In genomic region chr10:98913610-98913960, GRCm38 (mm10) we compare ENCODE assay signal across 8 mouse cellular contexts. TPM values are rescaled to one million over a fixed set of nuclear protein-coding genes. Genes with fewer than 3 reads are reported as not detected.
DNase-seq lines count a peak whose midpoint lies in the region; ATAC-seq and TF ChIP-seq lines count a peak whose summit lies in the region.

No protein-coding gene starts in this region.

- H3K27me3 ChIP-seq in heart, adult 2 months (ENCODE audit: control insufficient read depth, insufficient read depth, low read length), result no peaks in the 10 kb centered on the region
- no peaks in the 10 kb centered on the region for H3K27me3 ChIP-seq in thymus, adult 2 months (ENCODE audit: control insufficient read depth, insufficient read depth, low read length)
- no peaks in the 10 kb centered on the region for H3K27me3 ChIP-seq in liver, embryonic 11.5 days (replicated peaks; ENCODE audit: control insufficient read depth, insufficient read depth, low read length)

- H3K79me2 ChIP-seq in heart, adult 2 months (replicated peaks; ENCODE audit: control insufficient read depth, insufficient read depth, low read length), result peaks cover 3% of the 10 kb centered on the region; the same call in 1 of the 2 replicates

- peak overlapping the region; percentile 96 for H3K9ac ChIP-seq in heart, adult 2 months (ENCODE audit: low read depth, low read length)
- H3K9ac ChIP-seq in liver, embryonic 11.5 days (ENCODE audit: low read depth, low read length), result peak overlapping the region; percentile 86

- peak overlapping the region; percentile 81 for H3K4me3 ChIP-seq in heart, adult 2 months
- H3K4me3 ChIP-seq in thymus, adult 2 months (ENCODE audit: control insufficient read depth, insufficient read depth, low read length), result peak overlapping the region; percentile 62
- peak overlapping the region; percentile 99 for H3K4me3 ChIP-seq in liver, embryonic 11.5 days (ENCODE audit: low read depth, low read length)

- peak overlapping the region; percentile 100 for H3K27ac ChIP-seq in heart, adult 2 months
- H3K27ac ChIP-seq in thymus, adult 2 months (ENCODE audit: control insufficient read depth, insufficient read depth, low read length), result peak overlapping the region; percentile 29
- peak overlapping the region; percentile 98 for H3K27ac ChIP-seq in liver, embryonic 11.5 days (ENCODE audit: low read depth, low read length)

- intact Hi-C loops in heart, adult 2 months (cut with DNase I), result loop anchor here (5.0 to 10.0 kb wide), 4 partner anchors 169 to 419 kb away; partner anchors contain the start of genes Galnt4 and Poc1b

- DNase-seq in heart, adult 2 months, result no peak
- no peak for DNase-seq in heart, adult 8-10 months (ENCODE audit: low spot score)
- DNase-seq in thymus, adult 2 months, result no peak
- DNase-seq in thymus, postnatal 4 days, result no peak
- no peak for DNase-seq in liver, embryonic 11.5 days (ENCODE audit: low spot score)
- no peak for DNase-seq in ovary, adult 18-20 months (ENCODE audit: low spot score)
- DNase-seq in adrenal gland, adult 8-10 months, result no peak

- H3K36me3 ChIP-seq in heart, adult 2 months (ENCODE audit: control insufficient read depth, insufficient read depth, low read length), result no peaks in the 10 kb centered on the region
- no peaks in the 10 kb centered on the region for H3K36me3 ChIP-seq in thymus, adult 2 months (ENCODE audit: control insufficient read depth, insufficient read depth, low read length)
- H3K36me3 ChIP-seq in liver, embryonic 11.5 days (ENCODE audit: control insufficient read depth, insufficient read depth, low read length), result no peaks in the 10 kb centered on the region

- under 1% methylated on average over 19 of the region's 19 CpGs for WGBS in heart, adult 2 months
- WGBS in thymus, adult 2 months, result under 1% methylated on average over 19 of the region's 19 CpGs
- WGBS in liver, embryonic 11.5 days, result under 1% methylated on average over 19 of the region's 19 CpGs

- ATAC-seq in liver, embryonic 11.5 days (replicated peaks; ENCODE audit: low FRiP score), result no peak
- no peak for ATAC-seq in monocyte, adult 5-6 weeks (replicated peaks; ENCODE audit: insufficient number of reproducible peaks, low FRiP score, low TSS enrichment, poor library complexity, severe bottlenecking)

- peak overlapping the region; percentile 98 for H3K4me2 ChIP-seq in liver, embryonic 11.5 days

- 0 out of 2 replicates have a peak, but pooled peaks have one; percentile 27 for TF ChIP-seq EP300 in heart, adult 2 months (IDR thresholded peaks at IDR 0.05; ENCODE audit: insufficient read depth, low read depth, low read length)

- no peak for TF ChIP-seq POLR2A in heart, adult 2 months (IDR thresholded peaks at IDR 0.05; ENCODE audit: insufficient read depth, low read depth, low read length)
- no peak for TF ChIP-seq POLR2A in thymus, adult 2 months (IDR thresholded peaks at IDR 0.05; ENCODE audit: control insufficient read depth, extremely low read depth, insufficient read depth, low read length, poor library complexity)

- no peaks in the 10 kb centered on the region for H3K9me3 ChIP-seq in liver, embryonic 11.5 days (ENCODE audit: control insufficient read depth, low read length)

- TF ChIP-seq CTCF in heart, adult 2 months (IDR thresholded peaks at IDR 0.05), result no peak
- TF ChIP-seq CTCF in thymus, adult 2 months (IDR thresholded peaks at IDR 0.05; ENCODE audit: borderline replicate concordance, control insufficient read depth, extremely low read depth, insufficient read depth, low read length, poor library complexity), result no peak; the same call in 1 of the 2 replicates

- no peaks in the 10 kb centered on the region; the same call in 1 of the 2 replicates for H3K4me1 ChIP-seq in heart, adult 2 months (ENCODE audit: control insufficient read depth, insufficient read depth, low read length)
- H3K4me1 ChIP-seq in thymus, adult 2 months (replicated peaks; ENCODE audit: control insufficient read depth, insufficient read depth, low read length), result peaks cover 3% of the 10 kb centered on the region
- peaks cover 4% of the 10 kb centered on the region for H3K4me1 ChIP-seq in liver, embryonic 11.5 days (replicated peaks; ENCODE audit: control insufficient read depth, insufficient read depth, low read length)

RNA-seq across cellular contexts. Expression of gene Atp2b1, which starts 0.6 kb away (rescaled TPM):
- 10 to 100 TPM; 64.6 to 74.4 TPM for total RNA-seq in heart, adult 2 months (2021)
- 15.1 and 28.2 TPM in 2 replicates for polyA plus RNA-seq in heart, adult 2 months (2012; rRNA removed)
- total RNA-seq in heart, adult 8-10 months (2022), result 10 to 100 TPM; 59.5 to 68.2 (median 62.8) TPM
- polyA plus RNA-seq in thymus, adult 2 months (2012; rRNA removed), result 12.0 and 12.5 TPM in 2 replicates
- 67.4 and 71.9 TPM in 2 replicates for polyA plus RNA-seq in liver, embryonic 11.5 days (2014; fragmentation: Nextera tagmentation; extraction: Ambion mirVana)
- total RNA-seq in monocyte, adult 5-6 weeks (2017), result 167 to 305 TPM (median 212 TPM) in 3 replicates
- total RNA-seq in adrenal gland, adult 8-10 months (2022), result 10 to 100 TPM; 48.0 to 69.1 (median 53.3) TPM

Comparison
In these comparisons a context has a peak if more than half of its experiments do, and no peak if none do; other contexts are left out.
1. H3K27ac ChIP-seq: peak in every context shown above with its lines; median percentile 100 in heart, adult 2 months; 98 in liver, embryonic 11.5 days; 29 in thymus, adult 2 months.